In genomic region chr7:142588282-142588941, GRCm38 (mm10) we compare ENCODE assay signal across 13 mouse cellular contexts. TPM values are rescaled to one million over a fixed set of nuclear protein-coding genes. Genes with fewer than 3 reads are reported as not detected.
DNase-seq lines count a peak whose midpoint lies in the region; ATAC-seq and TF ChIP-seq lines count a peak whose summit lies in the region.
"Had no signal": no experiment of that assay in that cellular context is flagged by ENCODE, and none has a peak within 500 bp of the region (broad histone marks: within the 10 kb centered on the region; RNA-seq: fewer than 3 reads in every experiment).

No protein-coding gene starts in this region.

- no peaks in the 10 kb centered on the region for H3K79me2 ChIP-seq in heart, adult 2 months (replicated peaks; ENCODE audit: control insufficient read depth, insufficient read depth, low read length)

- H3K27ac ChIP-seq in heart, adult 2 months, result no peak overlapping the region
- H3K27ac ChIP-seq in midbrain, embryonic 10.5 days (replicated peaks), result 0 out of 2 replicates have a peak overlapping the region, but pooled peaks have one; percentile 29
- H3K27ac ChIP-seq in midbrain, embryonic 15.5 days, result no peak overlapping the region
- H3K27ac ChIP-seq in limb, embryonic 10.5 days, result peak overlapping the region; percentile 80
- H3K27ac ChIP-seq: forebrain, embryonic 13.5 days; hindbrain, embryonic 12.5 days; liver, embryonic 13.5 days had no signal

- ATAC-seq in midbrain, embryonic 15.5 days (replicated peaks), result no peak
- ATAC-seq in erythroblast, adult 5-6 weeks (replicated peaks; ENCODE audit: low FRiP score, poor library complexity, severe bottlenecking), result no peak
- ATAC-seq: forebrain, embryonic 13.5 days had no signal

- intact Hi-C loops in heart, postnatal 10 days (cut with DNase I), result no loop called here
- intact Hi-C loops in heart, adult 2 months (cut with DNase I), result no loop called here

- H3K9me3 ChIP-seq in midbrain, embryonic 10.5 days (replicated peaks), result no peaks in the 10 kb centered on the region
- H3K9me3 ChIP-seq in midbrain, embryonic 15.5 days, result no peaks in the 10 kb centered on the region
- H3K9me3 ChIP-seq in limb, embryonic 10.5 days (replicated peaks), result no peaks in the 10 kb centered on the region
- H3K9me3 ChIP-seq: forebrain, embryonic 13.5 days; hindbrain, embryonic 12.5 days; liver, embryonic 13.5 days; megakaryocyte, embryonic 14.5 days had no signal

- no peak for TF ChIP-seq POLR2A in heart, adult 2 months (IDR thresholded peaks at IDR 0.05; ENCODE audit: insufficient read depth, low read depth, low read length)

- H3K4me1 ChIP-seq in heart, adult 2 months (ENCODE audit: control insufficient read depth, insufficient read depth, low read length), result no peaks in the 10 kb centered on the region
- H3K4me1 ChIP-seq in midbrain, embryonic 10.5 days, result peaks cover 11% of the 10 kb centered on the region
- H3K4me1 ChIP-seq in midbrain, embryonic 15.5 days, result no peaks in the 10 kb centered on the region
- peaks cover 54% of the 10 kb centered on the region for H3K4me1 ChIP-seq in limb, embryonic 10.5 days
- H3K4me1 ChIP-seq: forebrain, embryonic 13.5 days; liver, embryonic 13.5 days; megakaryocyte, embryonic 14.5 days had no signal

- H3K36me3 ChIP-seq in heart, adult 2 months (ENCODE audit: control insufficient read depth, insufficient read depth, low read length), result no peaks in the 10 kb centered on the region
- H3K36me3 ChIP-seq in midbrain, embryonic 10.5 days, result no peaks in the 10 kb centered on the region
- H3K36me3 ChIP-seq in midbrain, embryonic 15.5 days (replicated peaks), result no peaks in the 10 kb centered on the region
- no peaks in the 10 kb centered on the region for H3K36me3 ChIP-seq in limb, embryonic 10.5 days
- H3K36me3 ChIP-seq: hindbrain, embryonic 12.5 days; liver, embryonic 13.5 days had no signal

- WGBS in heart, adult 2 months, result 49% methylated on average over 9 of the region's 9 CpGs
- 75% methylated on average over 9 of the region's 9 CpGs for WGBS in midbrain, embryonic 10.5 days
- 77% methylated on average over 9 of the region's 9 CpGs for WGBS in midbrain, embryonic 15.5 days
- 75% methylated on average over 9 of the region's 9 CpGs for WGBS in limb, embryonic 10.5 days

- no peak overlapping the region for H3K9ac ChIP-seq in heart, adult 2 months (ENCODE audit: low read depth, low read length)
- H3K9ac ChIP-seq in midbrain, embryonic 15.5 days, result no peak overlapping the region
- H3K9ac ChIP-seq: forebrain, embryonic 13.5 days; hindbrain, embryonic 12.5 days; liver, embryonic 13.5 days had no signal

- H3K4me2 ChIP-seq in midbrain, embryonic 15.5 days, result no peak overlapping the region
- H3K4me2 ChIP-seq: forebrain, embryonic 13.5 days; hindbrain, embryonic 12.5 days; liver, embryonic 13.5 days had no signal

- H3K27me3 ChIP-seq in heart, adult 2 months (ENCODE audit: control insufficient read depth, insufficient read depth, low read length), result no peaks in the 10 kb centered on the region
- no peaks in the 10 kb centered on the region for H3K27me3 ChIP-seq in midbrain, embryonic 10.5 days (ENCODE audit: low read depth, poor library complexity, severe bottlenecking)
- H3K27me3 ChIP-seq in midbrain, embryonic 15.5 days (replicated peaks), result no peaks in the 10 kb centered on the region
- H3K27me3 ChIP-seq in limb, embryonic 10.5 days (ENCODE audit: low read depth, poor library complexity, severe bottlenecking), result 0 out of 2 replicates have a peak, but pooled peaks cover 2% of the 10 kb centered on the region
- H3K27me3 ChIP-seq: forebrain, embryonic 13.5 days; hindbrain, embryonic 12.5 days; liver, embryonic 13.5 days had no signal

- TF ChIP-seq EP300 in heart, adult 2 months (IDR thresholded peaks at IDR 0.05; ENCODE audit: insufficient read depth, low read depth, low read length), result no peak

- H3K4me3 ChIP-seq in heart, adult 2 months, result no peak overlapping the region
- no peak overlapping the region for H3K4me3 ChIP-seq in midbrain, embryonic 10.5 days
- no peak overlapping the region for H3K4me3 ChIP-seq in midbrain, embryonic 15.5 days
- H3K4me3 ChIP-seq in limb, embryonic 10.5 days, result no peak overlapping the region
- H3K4me3 ChIP-seq: forebrain, embryonic 13.5 days; hindbrain, embryonic 12.5 days; liver, embryonic 13.5 days; megakaryocyte, embryonic 14.5 days had no signal

- DNase-seq in heart, postnatal 10 days, result peak; percentile 32 to 47
- no peak for DNase-seq in heart, adult 2 months
- DNase-seq in midbrain, embryonic 10.5 days (ENCODE audit: low spot score), result no peak
- DNase-seq in limb, embryonic 10.5 days (ENCODE audit: low spot score), result no peak
- no peak for DNase-seq in T-cell, adult 2 months (ENCODE audit: low spot score)
- DNase-seq: cerebellum, postnatal 36 days; kidney, postnatal 10 days; liver, embryonic 13.5 days had no signal

- no peak for TF ChIP-seq CTCF in heart, adult 2 months (IDR thresholded peaks at IDR 0.05)

RNA-seq across cellular contexts. Expression of gene Mrpl23, which starts 55.9 kb away (rescaled TPM):
- total RNA-seq in heart, postnatal 10 days (2021), result 10 to 100 TPM in 1 of 2 experiments, 1 to 10 TPM in 1; 4.1 to 19.3 TPM
- 1 to 10 TPM in 1 of 2 experiments, under 1 TPM in 1; 0.89 to 2.1 TPM for total RNA-seq in heart, adult 2 months (2021)
- polyA plus RNA-seq in heart, adult 2 months (2012; rRNA removed), result 12.8 and 18.0 TPM in 2 replicates
- polyA plus RNA-seq in midbrain, embryonic 10.5 days (2016; fragmentation: Nextera tagmentation; extraction: Ambion mirVana), result 15.8 and 20.3 TPM in 2 replicates
- 22.4 and 24.0 TPM in 2 replicates for polyA plus RNA-seq in midbrain, embryonic 15.5 days (2015; fragmentation: Nextera tagmentation; extraction: Ambion mirVana)
- polyA plus RNA-seq in limb, embryonic 10.5 days (2016; fragmentation: Nextera tagmentation; extraction: Ambion mirVana), result 25.9 and 33.7 TPM in 2 replicates
- not detected in 2 replicates for total RNA-seq in erythroblast, adult 5-6 weeks (2015; ENCODE audit: low replicate concordance)
- total RNA-seq in erythroblast, adult 5-6 weeks (2017; ENCODE audit: low replicate concordance), result 3.7 and 8.1 TPM in 2 replicates

Comparison
In these comparisons a context has a peak if more than half of its experiments do, and no peak if none do; other contexts are left out.
1. DNase-seq: peak in heart, postnatal 10 days (2 of 2); none in heart, adult 2 months (0 of 2), midbrain, embryonic 10.5 days (single experiment), limb, embryonic 10.5 days (single experiment) and T-cell, adult 2 months (single experiment).
2. H3K27ac ChIP-seq: peak in midbrain, embryonic 10.5 days (single experiment) and limb, embryonic 10.5 days (single experiment); none in heart, adult 2 months (single experiment) and midbrain, embryonic 15.5 days (single experiment).